Mouse (Mus musculus): Measurements from ENCODE around the gene Gm11060. TPM values are rescaled to one million over a fixed set of nuclear protein-coding genes. Genes with fewer than 3 reads are reported as not detected.

The Gm11060 gene
- total and polyA plus RNA-seq, 3 experiments: not detected

GRCm38 (mm10) chr2:105131811-105132100, 39.9 kb downstream of the Gm11060 start:
- dilution Hi-C loops (cut with MboI; ENCODE audit: extremely low pct_ligation_motif_present, extremely low pct_unique_long_range_greater_than_20kb, low sequenced_read_pairs) (no loop called here), in situ Hi-C loops (cut with MboI; ENCODE audit: low pct_ligation_motif_present, low pct_unique_long_range_greater_than_20kb, low sequenced_read_pairs) (no loop called here)
- Histone ChIP-seq H3K9me3 (replicated peaks; ENCODE audit: low read length) (peaks cover 13% of the 10 kb centered on the region), H3K4me1 (ENCODE audit: control insufficient read depth in 1 of 2, insufficient read depth in 2 of 2) (no peaks in the 10 kb centered on the region), H3K9ac (ENCODE audit: insufficient read depth, low read depth) (no peak overlapping the region), H3K4me3 (replicated peaks in 1 of 3; ENCODE audit: low read depth in 2 of 3, low read length in 2 of 3, poor library complexity in 1 of 3) (no peak overlapping the region), H3K27me3 (replicated peaks) (peaks cover 3% of the 10 kb centered on the region), H3K36me3 (replicated peaks in 1 of 2; ENCODE audit: control insufficient read depth in 1 of 2, insufficient read depth in 1 of 2, low read length in 1 of 2) (no peaks in the 10 kb centered on the region), H3K4me2 (ENCODE audit: insufficient read depth, low read depth, poor library complexity, severe bottlenecking) (no peak overlapping the region), H3K27ac (ENCODE audit: insufficient read depth, low read depth) (no peak overlapping the region), H3K79me2 (replicated peaks; ENCODE audit: control insufficient read depth, extremely low read depth, insufficient read depth, poor library complexity, severe bottlenecking) (no peaks in the 10 kb centered on the region)
- TF ChIP-seq BHLHE40 (IDR thresholded peaks at IDR 0.05; ENCODE audit: low read depth, low read length) (no peak), SMC3 (IDR thresholded peaks at IDR 0.05; ENCODE audit: low read depth, low read length) (no peak), RAD21 (IDR thresholded peaks at IDR 0.05; ENCODE audit: low read depth, low read length) (no peak), USF2 (conservative IDR thresholded peaks at IDR 0.05; ENCODE audit: low read depth, low read length) (no peak), HCFC1 (IDR thresholded peaks at IDR 0.05; ENCODE audit: low read depth, low read length) (no peak), IRF4 (IDR thresholded peaks at IDR 0.05; ENCODE audit: low read depth, low read length) (no peak), PAX5 (IDR thresholded peaks at IDR 0.05; ENCODE audit: low read length) (no peak)
- no peak for DNase-seq (ENCODE audit: extremely low read depth)

DNA sequence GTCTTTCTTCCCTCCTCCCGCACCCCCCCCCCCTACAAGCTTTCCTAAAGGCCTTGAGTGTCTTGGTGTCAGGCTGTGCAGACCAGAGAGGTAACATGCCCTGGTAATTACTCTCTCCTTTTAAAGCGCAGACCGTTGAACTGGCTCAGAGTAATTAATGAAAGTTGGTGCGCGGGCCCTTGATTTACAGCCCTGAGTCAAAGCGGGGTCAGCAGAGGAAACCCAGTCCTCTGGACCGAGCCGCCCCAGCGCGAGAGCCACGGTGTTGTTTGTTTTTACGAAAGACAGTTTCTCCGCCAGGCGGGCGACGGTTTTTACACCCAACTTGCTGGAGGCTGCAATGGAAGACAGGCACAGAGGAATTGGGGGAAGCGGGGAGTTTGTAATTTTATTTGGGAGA, 40.5 kb downstream of the Gm11060 start:
- Histone ChIP-seq H3K9ac (ENCODE audit: insufficient read depth, low read depth) (no peak overlapping the region), H3K4me1 (ENCODE audit: control insufficient read depth in 1 of 2, insufficient read depth in 2 of 2) (no peaks in the 10 kb centered on the region), H3K27me3 (replicated peaks) (peaks cover 3% of the 10 kb centered on the region), H3K79me2 (replicated peaks; ENCODE audit: control insufficient read depth, extremely low read depth, insufficient read depth, poor library complexity, severe bottlenecking) (no peaks in the 10 kb centered on the region), H3K27ac (ENCODE audit: insufficient read depth, low read depth) (no peak overlapping the region), H3K9me3 (replicated peaks; ENCODE audit: low read length) (peaks cover 7% of the 10 kb centered on the region), H3K36me3 (replicated peaks in 1 of 2; ENCODE audit: control insufficient read depth in 1 of 2, insufficient read depth in 1 of 2, low read length in 1 of 2) (no peaks in the 10 kb centered on the region), H3K4me2 (ENCODE audit: insufficient read depth, low read depth, poor library complexity, severe bottlenecking) (no peak overlapping the region), H3K4me3 (replicated peaks in 1 of 3; ENCODE audit: low read depth in 2 of 3, low read length in 2 of 3, poor library complexity in 1 of 3) (no peak overlapping the region)
- TF ChIP-seq BHLHE40 (IDR thresholded peaks at IDR 0.05; ENCODE audit: low read depth, low read length) (no peak), EP300 (IDR thresholded peaks at IDR 0.05; ENCODE audit: low read length) (no peak), ETS1 (conservative IDR thresholded peaks at IDR 0.05; ENCODE audit: low read depth, low read length) (no peak), USF2 (conservative IDR thresholded peaks at IDR 0.05; ENCODE audit: low read depth, low read length) (no peak)
- in situ Hi-C loops (cut with MboI; ENCODE audit: low pct_ligation_motif_present, low pct_unique_long_range_greater_than_20kb, low sequenced_read_pairs): no loop called here
- no peak for DNase-seq (ENCODE audit: extremely low read depth)
- dilution Hi-C loops (cut with MboI; ENCODE audit: extremely low pct_ligation_motif_present, extremely low pct_unique_long_range_greater_than_20kb, low sequenced_read_pairs): no loop called here

GRCm38 (mm10) chr2:105132933-105133795, 41.3 kb downstream of the Gm11060 start:
- H3K27ac ChIP-seq (ENCODE audit: insufficient read depth, low read depth): no peak overlapping the region
- H3K27me3 ChIP-seq (replicated peaks): peaks cover 3% of the 10 kb centered on the region
- dilution Hi-C loops (cut with MboI; ENCODE audit: extremely low pct_ligation_motif_present, extremely low pct_unique_long_range_greater_than_20kb, low sequenced_read_pairs): no loop called here
- DNase-seq (ENCODE audit: extremely low read depth): no peak
- H3K4me2 ChIP-seq (ENCODE audit: insufficient read depth, low read depth, poor library complexity, severe bottlenecking): no peak overlapping the region
- no peaks in the 10 kb centered on the region for H3K36me3 ChIP-seq (replicated peaks in 1 of 2; ENCODE audit: control insufficient read depth in 1 of 2, insufficient read depth in 1 of 2, low read length in 1 of 2)
- no peaks in the 10 kb centered on the region for H3K79me2 ChIP-seq (replicated peaks; ENCODE audit: control insufficient read depth, extremely low read depth, insufficient read depth, poor library complexity, severe bottlenecking)
- no peaks in the 10 kb centered on the region for H3K4me1 ChIP-seq (ENCODE audit: control insufficient read depth in 1 of 2, insufficient read depth in 2 of 2)
- no peak overlapping the region for H3K9ac ChIP-seq (ENCODE audit: insufficient read depth, low read depth)
- no peak for TF ChIP-seq MAFK (IDR thresholded peaks at IDR 0.05; ENCODE audit: insufficient replicate concordance, low read length)
- no peak for TF ChIP-seq UBTF (IDR thresholded peaks at IDR 0.05; ENCODE audit: low read depth, low read length)
- no peak for TF ChIP-seq SMC3 (IDR thresholded peaks at IDR 0.05; ENCODE audit: low read depth, low read length)
- no peak for TF ChIP-seq PAX5 (IDR thresholded peaks at IDR 0.05; ENCODE audit: low read length)
- TF ChIP-seq ZMIZ1 (IDR thresholded peaks at IDR 0.05; ENCODE audit: low read depth, low read length): no peak
- no peak for TF ChIP-seq E2F4 (IDR thresholded peaks at IDR 0.05; ENCODE audit: insufficient replicate concordance, low read depth, low read length)
- TF ChIP-seq EP300 (IDR thresholded peaks at IDR 0.05; ENCODE audit: low read length): no peak
- no peak for TF ChIP-seq USF1 (IDR thresholded peaks at IDR 0.05; ENCODE audit: low read depth, low read length)
- no peak for TF ChIP-seq RAD21 (IDR thresholded peaks at IDR 0.05; ENCODE audit: low read depth, low read length)
- TF ChIP-seq TBP (conservative IDR thresholded peaks at IDR 0.05; ENCODE audit: low read depth, low read length): no peak
- H3K4me3 ChIP-seq (replicated peaks in 1 of 3; ENCODE audit: low read depth in 2 of 3, low read length in 2 of 3, poor library complexity in 1 of 3): no peak overlapping the region
- H3K9me3 ChIP-seq (replicated peaks; ENCODE audit: low read length): no peaks in the 10 kb centered on the region
- in situ Hi-C loops (cut with MboI; ENCODE audit: low pct_ligation_motif_present, low pct_unique_long_range_greater_than_20kb, low sequenced_read_pairs): no loop called here

All from CH12.LX (cell line).